Mouse (Mus musculus): ENCODE data around the gene Qser1. TPM values are rescaled to one million over a fixed set of nuclear protein-coding genes. Genes with fewer than 3 reads are reported as not detected.
"Not testable (repeated sequence)": the region's sequence is repeated elsewhere in the genome, so short reads cannot be mapped to it uniquely, and the experiment has no call there.

Gene Qser1
- total RNA-seq, 2 experiments from 2014 or later, result 61.7 TPM

DNA sequence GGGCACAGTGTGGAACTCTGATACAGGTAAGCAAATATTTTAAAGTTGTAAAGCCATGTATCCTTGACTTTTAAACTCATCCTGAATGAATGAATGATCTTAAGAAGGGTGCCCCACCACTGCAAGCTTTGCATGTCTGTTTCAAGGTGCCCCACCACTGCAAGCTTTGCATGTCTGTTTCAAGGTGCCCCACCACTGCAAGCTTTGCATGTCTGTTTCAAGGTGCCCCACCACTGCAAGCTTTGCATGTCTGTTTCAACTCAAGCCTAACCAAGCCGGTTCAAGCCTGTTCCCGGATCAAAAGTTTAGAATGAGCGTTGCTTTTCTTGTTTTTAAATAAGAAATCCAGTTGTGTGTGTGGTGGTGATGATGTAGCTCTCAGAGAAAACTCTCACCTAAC is 2.2 kb upstream of the Qser1 start:
- DNase-seq (ENCODE audit: low spot score), result not testable (repeated sequence)

DNA sequence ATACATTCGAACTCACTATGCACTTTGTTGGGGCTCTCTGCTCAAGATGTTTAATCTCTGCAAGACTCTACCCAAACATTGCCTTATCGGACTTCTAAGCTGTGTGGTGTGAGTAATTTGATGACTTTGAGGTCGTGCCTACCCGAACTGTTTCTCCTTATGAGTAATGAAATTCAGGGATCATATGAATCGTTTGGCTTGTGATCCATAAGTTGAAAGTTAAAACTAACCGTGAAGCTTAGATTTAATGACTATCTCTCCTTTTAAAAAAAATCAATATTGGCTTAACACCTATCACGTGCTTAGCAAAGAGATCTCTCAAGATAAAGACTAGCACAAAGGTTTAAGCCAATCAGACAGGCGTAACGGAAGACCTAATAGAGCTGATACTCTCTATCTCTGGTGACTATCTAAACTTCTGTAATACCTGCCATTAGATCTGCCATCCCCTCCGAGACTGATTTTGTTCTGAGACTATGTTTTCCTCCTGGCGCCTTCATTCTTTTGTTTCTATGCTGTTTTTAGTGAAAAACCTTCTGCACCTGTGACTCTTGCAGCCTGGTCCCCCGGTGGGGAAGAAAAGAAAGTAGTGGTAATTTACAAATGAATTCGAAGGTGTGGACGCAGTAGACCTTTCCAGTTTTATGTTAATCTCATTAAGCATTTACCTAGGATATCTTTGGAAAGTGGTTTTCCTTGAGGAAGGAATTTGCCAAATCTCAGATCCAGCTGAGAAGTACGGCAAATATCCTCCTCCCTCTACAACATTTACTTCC is 1.2 kb upstream of the Qser1 start:
- DNase-seq (ENCODE audit: low spot score), result no peak

DNA sequence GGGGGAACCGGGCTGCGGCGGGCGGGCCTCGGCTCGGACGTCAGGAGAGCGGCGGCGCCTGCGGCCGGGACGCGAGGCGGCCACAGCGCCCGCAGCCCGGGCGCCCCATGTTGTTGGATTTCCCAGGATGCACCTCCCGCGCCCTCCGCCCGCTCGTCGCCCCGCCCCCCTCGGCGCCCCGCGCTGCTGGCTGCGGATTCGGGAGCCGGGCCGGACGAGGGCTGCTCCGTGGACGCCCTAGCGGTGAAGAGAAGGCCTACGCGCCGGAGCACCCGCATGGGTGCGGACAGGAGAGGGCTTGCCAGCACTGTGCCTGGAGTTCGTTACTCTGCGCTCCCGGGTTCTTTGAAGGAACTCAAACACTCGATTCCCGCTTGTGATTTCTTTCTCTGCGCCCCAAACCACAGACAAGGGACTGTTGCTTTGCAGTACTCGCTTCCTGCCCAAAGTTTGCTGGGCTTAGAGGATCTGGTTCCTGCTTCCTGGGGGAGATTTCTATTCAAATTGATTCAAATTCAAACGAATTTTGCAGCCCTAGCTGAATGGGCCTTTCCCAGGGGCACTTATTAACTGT is 393 bp upstream of the Qser1 start:
- peak; percentile 92 for DNase-seq (ENCODE audit: low spot score)

DNA sequence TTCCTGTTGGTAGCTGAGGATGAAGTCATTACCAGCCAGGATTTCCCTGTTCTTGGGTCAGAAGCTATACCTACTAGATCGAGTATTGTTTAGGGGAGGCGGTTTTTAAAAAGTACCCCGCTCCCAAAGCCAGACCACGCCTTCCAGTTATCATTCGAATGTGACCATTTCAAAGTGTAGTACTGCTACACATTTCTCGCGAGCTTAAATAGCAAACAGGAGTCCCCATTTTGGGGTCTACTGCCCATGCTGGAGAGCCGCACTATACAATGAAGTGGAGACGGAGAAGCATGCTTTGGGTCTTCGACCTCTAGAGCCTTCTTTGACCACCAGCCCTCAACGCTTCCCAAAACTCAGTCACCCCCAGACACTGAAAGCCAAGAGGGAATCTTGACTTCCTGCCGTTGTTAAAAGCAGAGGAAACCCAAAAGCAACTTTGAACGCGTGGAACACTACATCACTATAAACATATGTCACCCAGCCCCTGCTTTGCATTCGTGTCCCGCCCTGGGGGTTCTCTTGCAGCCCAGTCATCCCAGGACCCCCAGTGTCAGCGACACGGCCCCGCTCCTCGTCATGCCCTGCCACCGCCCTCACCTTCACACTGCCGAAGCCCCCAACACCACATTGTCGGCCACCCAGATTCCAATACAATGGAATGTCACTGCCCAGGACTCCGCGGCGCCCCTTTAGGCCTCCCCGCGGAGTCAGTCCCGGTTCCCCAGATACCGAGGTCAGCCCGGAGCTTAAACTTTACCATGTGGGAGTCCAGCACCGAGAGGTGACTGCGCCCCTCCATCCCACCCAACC is 794 bp downstream of the Qser1 start:
- peak; percentile 14 for DNase-seq (ENCODE audit: low spot score)

DNA sequence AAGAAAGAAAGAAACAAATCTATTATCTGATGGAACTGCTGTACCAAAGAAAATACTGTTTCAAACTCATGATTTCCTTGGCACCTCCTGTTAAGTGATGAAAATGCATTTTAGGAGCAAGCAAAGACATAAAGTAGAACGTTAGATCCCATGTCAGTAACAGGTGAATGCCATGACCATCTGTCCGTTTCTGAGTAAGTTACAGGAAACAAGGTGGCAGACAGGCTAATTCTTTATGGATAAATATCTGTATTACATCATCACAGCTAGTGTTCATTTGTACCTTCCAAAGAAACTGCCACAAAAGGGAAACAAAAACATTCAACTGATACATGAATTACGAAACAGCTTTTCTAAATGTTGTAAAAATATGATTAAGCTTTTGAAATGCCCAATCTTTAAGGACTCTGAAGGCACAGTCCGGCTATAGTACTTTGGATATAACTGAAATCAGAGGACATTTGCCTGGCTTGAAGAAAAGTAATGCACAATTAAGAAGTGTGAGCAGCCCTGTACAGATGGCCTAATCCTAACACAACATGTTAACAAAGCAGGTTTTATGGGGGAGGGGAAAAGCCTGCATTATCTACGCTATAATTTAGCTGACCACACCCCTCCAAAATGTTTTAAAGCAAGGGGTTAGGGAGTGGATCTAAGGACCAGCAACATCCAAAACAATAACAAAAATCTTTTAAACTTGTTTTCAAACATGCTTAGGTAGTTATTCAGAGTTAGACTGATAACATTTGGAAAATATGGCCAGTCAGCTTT is 2.2 kb downstream of the Qser1 start:
- no peak for DNase-seq (ENCODE audit: low spot score)

DNA sequence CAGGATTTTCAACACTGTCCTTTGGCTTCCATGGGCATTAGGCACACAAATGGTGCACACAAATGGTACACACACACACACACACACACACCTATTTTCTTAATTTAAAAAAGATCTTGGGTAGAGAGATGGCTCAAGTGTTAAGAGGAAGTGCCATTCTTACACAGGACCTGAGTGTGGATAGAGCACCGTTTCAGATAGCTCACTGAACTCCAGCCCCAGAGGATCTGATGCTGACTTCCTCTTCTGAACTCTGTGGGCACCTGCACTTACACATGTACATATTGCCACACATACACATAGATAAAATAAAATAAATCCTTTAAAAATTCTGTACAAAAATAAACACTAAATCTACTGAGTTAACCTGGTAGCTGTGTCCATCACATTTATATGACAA is 11.1 kb downstream of the Qser1 start:
- no peak for DNase-seq (ENCODE audit: low spot score)

DNA sequence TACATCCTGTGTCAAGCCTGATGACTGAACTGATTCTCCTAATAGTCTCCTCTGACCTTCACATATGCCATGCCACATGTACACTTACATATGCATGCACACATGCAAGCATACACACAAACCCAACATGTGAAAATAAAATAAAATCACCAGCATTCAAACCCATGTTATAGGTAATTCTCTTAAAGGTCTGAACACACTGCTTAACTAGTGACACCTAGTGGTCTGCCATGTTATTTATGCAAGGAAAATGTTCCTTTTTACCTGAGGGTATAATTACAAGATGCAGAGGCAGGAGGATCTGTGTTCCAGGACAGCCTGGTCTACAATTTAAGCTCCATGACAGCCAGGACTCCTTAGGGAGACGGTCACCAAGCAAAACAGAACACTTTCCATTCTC is 41.8 kb downstream of the Qser1 start:
- DNase-seq (ENCODE audit: low spot score), result peak; percentile 10

DNA sequence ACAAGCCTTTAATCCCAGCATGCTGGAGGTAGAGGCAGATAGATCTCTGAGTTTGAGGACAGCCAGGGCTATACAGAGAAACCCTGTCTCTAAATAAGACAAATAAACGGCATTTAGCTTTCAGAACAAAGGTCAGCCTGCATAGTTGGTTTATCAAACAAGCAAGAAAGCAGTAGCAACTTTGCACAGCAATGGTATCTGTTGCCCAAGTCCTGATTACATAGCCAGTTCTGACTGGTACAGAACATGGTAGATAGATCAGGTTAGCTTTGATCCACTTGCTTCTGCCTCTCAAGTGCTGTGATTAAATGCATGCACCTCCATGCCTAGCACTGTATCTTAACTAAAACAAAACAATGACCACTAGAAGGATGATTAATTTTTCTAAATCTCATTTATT is 47.9 kb downstream of the Qser1 start:
- no peak for DNase-seq (ENCODE audit: low spot score)

DNA sequence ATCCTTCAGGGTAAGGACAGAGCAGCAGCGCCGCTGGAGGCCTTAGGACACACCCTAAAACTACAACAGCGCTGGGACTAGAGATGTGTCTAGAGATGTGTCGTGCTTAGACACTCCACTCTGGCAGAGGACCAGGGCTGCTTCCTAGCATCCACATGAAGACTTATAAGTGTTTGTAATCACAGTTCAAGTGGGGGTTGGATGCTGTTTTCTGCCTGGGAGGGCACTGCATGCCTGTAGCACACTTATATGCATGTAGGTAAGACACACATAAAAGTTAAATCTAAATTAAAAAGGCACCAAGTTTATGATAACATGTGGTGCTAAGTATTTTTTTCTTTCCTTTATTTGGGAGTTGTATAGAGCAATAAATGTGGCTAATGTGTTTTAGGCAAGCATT is 52.5 kb downstream of the Qser1 start:
- no peak for DNase-seq (ENCODE audit: low spot score)

DNA sequence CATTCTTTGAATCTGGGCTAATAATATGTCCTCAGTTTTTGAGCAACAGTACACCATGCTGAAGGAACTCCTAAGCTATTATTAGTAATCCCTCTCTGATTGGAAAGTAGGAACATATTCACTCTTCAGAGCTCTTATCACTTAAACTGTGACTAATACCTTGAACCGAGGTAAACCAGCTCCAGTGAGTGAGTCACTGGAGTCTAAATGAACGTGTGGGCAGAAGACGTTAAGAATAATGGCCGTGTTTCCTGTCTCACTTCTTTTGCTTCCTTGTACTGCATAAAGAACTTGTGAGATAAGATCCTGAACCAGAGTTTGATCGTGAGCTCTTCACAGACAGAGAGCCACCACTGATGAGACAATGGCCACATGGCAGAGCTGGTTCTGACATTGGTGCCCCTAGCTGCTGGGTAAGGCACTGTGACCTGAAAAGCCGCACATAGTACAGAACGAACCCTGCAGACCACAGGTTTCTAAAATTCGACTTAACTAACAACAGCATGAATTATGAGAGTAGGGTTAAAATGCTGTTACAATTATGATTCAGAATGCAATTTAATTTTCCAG is 53.3 kb downstream of the Qser1 start:
- no peak for DNase-seq (ENCODE audit: low spot score)

DNA sequence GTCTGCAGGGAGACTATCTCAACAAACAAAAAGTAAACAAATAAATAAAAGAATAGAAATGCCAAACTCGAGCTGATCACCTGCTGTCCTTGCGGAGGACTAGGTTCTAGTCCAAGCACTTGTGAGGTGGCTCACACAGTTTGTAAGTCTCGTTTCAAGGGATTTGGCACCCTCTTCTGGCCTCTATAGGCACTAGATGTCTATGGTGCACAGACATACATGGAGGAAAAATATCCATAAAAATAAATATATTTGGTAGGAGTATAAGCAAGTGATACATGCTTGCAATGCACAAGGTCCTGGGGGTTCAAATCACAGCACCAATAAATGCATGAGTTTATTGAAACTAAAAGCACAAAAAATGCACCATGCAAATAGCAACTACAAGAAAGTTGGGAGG is 65.9 kb downstream of the Qser1 start:
- DNase-seq (ENCODE audit: low spot score), result no peak

DNA sequence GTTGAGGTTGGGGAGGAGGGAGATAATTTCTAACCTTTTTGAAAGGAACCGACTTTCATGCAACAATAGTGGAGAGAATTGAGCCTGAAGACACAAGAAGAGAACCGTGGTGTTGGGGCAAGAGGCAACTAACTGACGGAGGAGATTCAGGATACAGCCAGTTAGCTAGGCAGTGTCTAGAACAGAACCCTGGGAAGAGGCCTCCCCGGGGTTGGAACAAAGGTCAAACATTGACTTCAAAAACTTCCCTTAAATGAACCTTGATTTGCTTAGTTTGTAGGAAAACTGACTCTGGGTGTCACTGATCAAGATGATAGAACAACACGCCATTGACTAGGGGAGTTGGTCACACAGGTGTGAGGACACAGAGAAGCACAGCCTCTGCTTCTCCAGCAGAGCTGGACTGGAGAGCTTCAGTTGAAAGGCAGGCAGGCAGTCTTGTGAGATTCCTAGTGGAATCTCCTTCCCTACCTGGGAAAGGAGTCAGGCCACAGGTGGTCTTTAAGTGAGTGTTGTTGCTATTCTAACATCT is 67.8 kb downstream of the Qser1 start:
- DNase-seq (ENCODE audit: low spot score), result no peak

DNA sequence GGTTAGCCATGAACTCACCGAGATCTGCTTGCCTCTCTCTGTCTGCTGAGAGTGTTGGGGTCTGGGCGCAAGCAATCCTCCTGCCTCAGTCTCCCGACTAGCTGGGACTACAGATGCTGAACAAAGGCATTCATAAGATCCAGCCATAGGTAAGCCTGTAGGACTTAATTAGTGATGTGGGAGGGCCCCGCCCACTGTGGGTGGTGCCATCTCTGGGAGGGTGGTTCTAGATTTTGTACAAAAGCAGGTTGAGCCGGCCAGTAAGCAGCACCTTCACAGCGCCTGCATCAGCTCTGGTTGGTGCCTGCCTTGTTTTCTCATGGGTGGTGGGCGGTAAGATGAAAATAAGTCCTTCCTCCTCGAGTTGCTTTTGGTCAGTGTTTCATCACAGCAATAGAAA is 70.3 kb downstream of the Qser1 start:
- no peak for DNase-seq (ENCODE audit: low spot score)

DNA sequence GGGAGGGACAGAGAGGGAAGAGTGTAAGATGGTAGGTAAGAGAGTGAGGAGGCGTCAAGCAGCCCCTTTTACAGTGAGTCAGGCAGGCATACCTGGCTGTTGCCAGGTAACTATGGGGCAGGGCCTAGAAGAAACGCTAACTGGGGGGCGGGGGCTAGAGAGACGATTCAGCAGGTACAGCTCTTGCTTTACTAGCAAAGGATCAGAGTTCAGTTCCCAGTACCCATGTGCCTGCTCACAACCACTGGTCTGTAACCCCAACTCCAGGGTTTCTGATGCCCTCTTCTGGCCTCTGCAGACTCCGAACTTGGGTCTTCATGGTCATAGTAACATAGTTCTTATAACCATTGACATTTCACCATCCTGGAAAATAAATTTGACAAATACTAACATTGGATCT is 72.6 kb downstream of the Qser1 start:
- DNase-seq (ENCODE audit: low spot score), result no peak

DNA sequence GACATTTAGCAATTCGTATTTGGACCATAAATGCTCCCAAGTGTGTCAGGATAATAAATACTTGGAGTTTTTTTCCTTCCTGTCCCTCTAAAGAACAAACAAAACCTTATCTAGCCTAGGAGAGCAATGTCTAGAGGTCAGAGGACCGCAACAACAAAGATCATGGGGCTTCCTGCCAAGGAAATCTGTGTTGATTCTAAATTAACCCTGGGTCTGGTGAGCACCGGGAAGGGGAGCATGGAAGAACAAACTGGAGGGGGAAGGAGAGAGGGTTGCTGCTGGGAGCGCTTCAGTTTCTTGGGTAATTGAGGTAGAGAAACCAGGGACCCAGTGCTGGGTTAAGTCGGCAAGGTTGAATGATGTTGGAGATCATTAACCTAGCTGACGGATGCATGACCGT is 73.4 kb downstream of the Qser1 start:
- no peak for DNase-seq (ENCODE audit: low spot score)

DNA sequence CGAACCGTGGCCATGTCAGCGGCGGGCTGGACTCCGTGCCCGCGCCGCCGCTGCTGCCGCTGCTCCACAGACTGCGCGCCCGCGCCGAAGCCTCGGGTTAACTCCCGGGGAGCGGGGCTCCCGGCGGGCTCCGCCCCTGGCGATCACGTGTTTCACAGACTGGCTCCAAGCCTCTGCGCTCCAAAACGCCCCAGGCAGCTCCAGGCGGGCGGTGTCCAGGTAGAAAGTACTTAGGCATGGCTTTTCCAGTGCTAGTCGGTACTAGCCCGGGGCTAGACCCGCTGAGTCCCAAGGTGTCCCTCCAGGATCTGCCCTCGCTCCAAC is 73.9 kb downstream of the Qser1 start, which contains the start of gene Depdc7:
Gene Depdc7 (minus strand): TSS at position 138 of the 324 bp plus-strand sequence.
- peak; percentile 90 for DNase-seq (ENCODE audit: low spot score)

DNA sequence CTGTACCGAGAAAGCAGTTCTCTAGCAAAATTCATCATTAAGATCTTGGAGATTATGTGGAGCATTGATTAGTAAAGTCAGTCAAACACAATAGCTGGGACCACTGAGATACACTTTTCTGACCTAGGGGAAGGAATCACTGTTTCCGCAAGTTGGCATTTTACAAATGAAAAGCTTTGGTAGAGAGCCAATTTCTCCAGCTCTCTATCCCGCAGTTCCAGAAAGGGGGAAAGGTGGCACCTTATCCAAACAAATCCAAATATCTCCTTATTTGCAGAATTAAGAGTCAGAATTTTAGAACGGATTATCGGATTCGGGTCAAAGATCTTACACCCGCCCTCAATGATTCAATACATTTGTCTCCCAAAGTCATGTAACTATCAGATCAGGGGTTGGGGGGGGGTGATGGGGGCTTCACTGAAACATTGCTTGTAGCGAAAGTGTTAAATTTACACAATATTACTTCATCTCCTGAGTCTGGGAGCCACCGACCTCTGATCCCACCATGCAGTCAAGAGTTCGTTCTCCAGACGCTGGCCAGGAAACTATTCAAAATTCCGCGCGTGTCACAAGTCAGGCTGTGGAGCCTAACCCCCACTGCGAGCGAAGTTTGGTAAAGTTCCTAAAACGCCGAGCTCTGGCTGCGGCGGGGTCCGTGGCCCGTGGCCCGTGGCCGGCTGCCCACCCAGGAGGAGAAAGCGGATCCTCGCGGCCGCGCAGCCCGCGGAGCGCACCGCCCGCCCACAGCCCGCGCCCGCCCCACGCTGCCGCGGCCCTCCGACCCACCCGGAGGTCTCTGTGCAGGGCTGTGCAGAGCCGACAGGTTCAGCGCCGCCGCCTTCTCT is 74.4 kb downstream of the Qser1 start:
- DNase-seq (ENCODE audit: low spot score), result no peak

DNA sequence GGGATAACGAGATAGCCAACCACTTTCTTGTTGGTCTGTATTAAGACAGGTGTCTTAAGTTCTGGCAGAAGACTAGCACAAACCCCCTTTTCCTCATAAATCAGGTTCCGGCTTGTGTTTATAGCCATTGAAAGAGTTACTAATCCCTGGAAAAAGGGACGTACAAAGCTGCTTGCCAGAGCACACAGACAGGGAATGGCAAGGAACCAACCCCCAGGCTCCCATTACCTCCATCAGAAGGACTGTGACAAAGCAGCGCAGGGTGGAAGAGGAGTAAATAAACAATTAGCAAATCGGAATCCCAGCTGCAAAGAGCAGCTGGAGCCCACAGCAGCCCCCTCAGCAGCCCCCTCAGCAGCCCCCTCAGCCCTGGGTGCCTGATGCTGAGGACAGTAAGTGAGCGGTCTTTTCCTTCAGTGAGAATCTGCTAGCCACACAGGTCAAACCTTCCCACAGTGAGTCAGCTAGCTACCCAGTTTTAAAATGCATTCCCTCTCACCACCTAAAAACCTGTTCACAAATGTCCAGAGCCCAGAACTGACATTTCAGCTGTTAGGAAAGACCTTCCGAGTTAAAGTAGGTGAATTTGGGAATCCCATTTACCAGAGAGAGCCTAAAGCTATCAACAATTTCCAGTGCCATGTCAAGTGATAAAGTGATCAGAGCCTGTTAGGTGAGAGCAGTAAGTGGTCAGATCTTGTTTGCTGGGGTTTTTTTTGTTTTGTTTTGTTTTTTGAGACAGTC is 75.4 kb downstream of the Qser1 start:
- no peak for DNase-seq (ENCODE audit: low spot score)

DNA sequence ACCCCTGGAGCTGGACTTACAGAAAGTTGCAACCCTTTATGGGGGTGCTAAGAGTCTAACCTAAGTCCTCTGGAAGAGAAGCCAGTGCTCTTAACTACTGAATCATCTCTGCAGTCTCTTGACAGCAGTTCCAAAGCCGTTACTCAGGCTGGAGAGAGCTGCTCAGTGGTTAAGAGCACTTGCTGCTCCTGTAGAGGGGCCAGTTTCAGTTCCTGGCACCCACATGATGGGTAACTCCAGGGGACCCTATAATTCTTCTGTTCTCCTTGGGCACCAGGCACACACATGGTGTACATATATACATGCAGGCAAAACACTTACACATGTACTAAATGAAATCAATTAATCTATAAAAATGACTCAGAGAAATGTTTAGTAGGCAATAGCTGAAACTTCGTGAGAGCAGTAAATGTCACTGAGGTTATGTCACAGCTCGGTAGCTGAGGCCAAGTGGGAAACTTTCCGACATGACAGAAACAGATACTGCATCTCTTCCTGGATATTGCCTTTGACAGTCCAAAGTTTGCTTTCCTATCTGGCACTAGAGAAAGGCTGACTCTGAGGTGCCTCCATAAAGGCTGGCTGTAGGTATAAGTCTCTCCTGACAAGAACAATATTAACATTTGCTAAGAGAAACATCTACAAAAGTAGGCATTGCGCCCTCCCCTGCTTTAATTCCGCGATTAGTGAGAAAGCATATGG is 76.2 kb downstream of the Qser1 start:
- DNase-seq (ENCODE audit: low spot score), result no peak

Data from gastrocnemius, adult 18-20 months (tissue).